Mouse (Mus musculus) MEL (cell line): ENCODE data around the gene Grin2d.

Source experiments
- CHD1 ChIP-seq: IDR thresholded peaks from 2 replicates; pipeline ENCODE4 v1.6.1; 2012; ENCODE audit warnings: low read depth, mild to moderate bottlenecking, inconsistent platforms, low read length, improper control_type of control experiment
- CTCF ChIP-seq, 3 experiments: IDR thresholded peaks in 2 of 3; conservative IDR thresholded peaks in 1 of 3; 2 replicates each; pipeline ENCODE4 v1.5.1; 2011 to 2012; ENCODE audit warnings: low read length in 3 of 3, low read depth in 2 of 3, mild to moderate bottlenecking in 2 of 3, improper control_type of control experiment in 1 of 3, inconsistent platforms in 1 of 3, mixed read lengths in 1 of 3, moderate library complexity in 1 of 3; ENCODE audit not compliant: control insufficient read depth in 1 of 3, insufficient read depth in 1 of 3, poor library complexity in 1 of 3, severe bottlenecking in 1 of 3
- ETS1 ChIP-seq: IDR thresholded peaks from 2 replicates; pipeline ENCODE4 v1.6.1; 2012; ENCODE audit warnings: low read depth, mild to moderate bottlenecking, inconsistent platforms, low read length, improper control_type of control experiment, moderate library complexity
- GATA1 ChIP-seq: IDR thresholded peaks from 2 replicates; pipeline ENCODE4 v1.6.1; 2011; ENCODE audit warnings: low read depth, low read length, improper control_type of control experiment
- MAFK ChIP-seq: IDR thresholded peaks from 2 replicates; pipeline ENCODE4 v1.6.1; 2011; ENCODE audit warnings: low read depth, mild to moderate bottlenecking, low read length, improper control_type of control experiment, borderline replicate concordance
- MYC ChIP-seq: IDR thresholded peaks from 2 replicates; pipeline ENCODE4 v1.6.1; 2011; ENCODE audit warnings: low read depth, mild to moderate bottlenecking, low read length, improper control_type of control experiment, moderate library complexity
- POLR2AphosphoS2 ChIP-seq: IDR thresholded peaks from 2 replicates; pipeline ENCODE4 v1.6.1; 2011; ENCODE audit warnings: low read length, improper control_type of control experiment
- TAL1 ChIP-seq: IDR thresholded peaks from 2 replicates; pipeline ENCODE4 v1.6.1; 2012; ENCODE audit warnings: mild to moderate bottlenecking, inconsistent platforms, low read length, moderate library complexity, mixed read lengths
- ZKSCAN1 ChIP-seq: IDR thresholded peaks from 2 replicates; pipeline ENCODE4 v1.6.1; 2012; ENCODE audit warnings: low read depth, mild to moderate bottlenecking, inconsistent platforms, low read length, improper control_type of control experiment, moderate library complexity
- ZMIZ1 ChIP-seq: IDR thresholded peaks from 2 replicates; pipeline ENCODE4 v1.6.1; 2012; ENCODE audit warnings: low read depth, mild to moderate bottlenecking, inconsistent platforms, low read length, improper control_type of control experiment, moderate library complexity
- ZNF384 ChIP-seq: IDR thresholded peaks from 2 replicates; pipeline ENCODE4 v1.6.1; 2012; ENCODE audit warnings: low read depth, mild to moderate bottlenecking, inconsistent platforms, low read length, improper control_type of control experiment

GRCm38 (mm10) chr7:45801348-45801747 lies 76.8 kb downstream of the Grin2d start:
- TF ChIP-seq ZMIZ1 = no peak
- peak; percentile 80; the same call in 1 of the 2 replicates for TF ChIP-seq MYC
- no peak for TF ChIP-seq ETS1
- peak in 2 of 3 experiments; percentile 94 to 99; a peak in 5 of 6 replicates for TF ChIP-seq CTCF (IDR thresholded peaks at IDR 0.05 in 2 of 3, conservative IDR thresholded peaks at IDR 0.05 in 1 of 3; ENCODE audit: control insufficient read depth in 1 of 3, insufficient read depth in 1 of 3, low read depth in 2 of 3, low read length in 3 of 3, poor library complexity in 1 of 3, severe bottlenecking in 1 of 3)
- TF ChIP-seq GATA1 = no peak
- TF ChIP-seq MAFK = no peak
- TF ChIP-seq TAL1 = no peak
- TF ChIP-seq POLR2AphosphoS2 = no peak
- TF ChIP-seq ZKSCAN1 = no peak
- peak; percentile 65 for TF ChIP-seq ZNF384
- TF ChIP-seq CHD1 = 0 out of 2 replicates have a peak, but pooled peaks have one; percentile 61
